Mouse (Mus musculus): ENCODE measurements around the gene Pnpo.

- TF ChIP-seq POLR2A (IDR thresholded peaks at IDR 0.05; ENCODE audit: borderline replicate concordance, control insufficient read depth, low read depth, low read length): no peak
- TF ChIP-seq CTCF (IDR thresholded peaks at IDR 0.05; ENCODE audit: control insufficient read depth, insufficient read depth, low read length): no peak
These were observed 36.2 kb upstream of the Pnpo start for GRCm38 (mm10) chr11:96980021-96980420.
